Mouse (Mus musculus): ENCODE data around the gene Tbc1d19. TPM values are rescaled to one million over a fixed set of nuclear protein-coding genes. Genes with fewer than 3 reads are reported as not detected.

Tbc1d19 gene
- total RNA-seq, 2 experiments from 2014 or later: 22.4 to 22.6 TPM

GRCm38 (mm10) chr5:53946747-53947146, 137.3 kb downstream of the Tbc1d19 start:
- intact Hi-C loops (cut with DNase I): no loop called here

GRCm38 (mm10) chr5:53947549-53948183, 138.3 kb downstream of the Tbc1d19 start:
- DNase-seq: no peak

More at GRCm38 (mm10) chr5:53946747-53947146, 137.3 kb downstream of the Tbc1d19 start:
- no peak for DNase-seq

DNA sequence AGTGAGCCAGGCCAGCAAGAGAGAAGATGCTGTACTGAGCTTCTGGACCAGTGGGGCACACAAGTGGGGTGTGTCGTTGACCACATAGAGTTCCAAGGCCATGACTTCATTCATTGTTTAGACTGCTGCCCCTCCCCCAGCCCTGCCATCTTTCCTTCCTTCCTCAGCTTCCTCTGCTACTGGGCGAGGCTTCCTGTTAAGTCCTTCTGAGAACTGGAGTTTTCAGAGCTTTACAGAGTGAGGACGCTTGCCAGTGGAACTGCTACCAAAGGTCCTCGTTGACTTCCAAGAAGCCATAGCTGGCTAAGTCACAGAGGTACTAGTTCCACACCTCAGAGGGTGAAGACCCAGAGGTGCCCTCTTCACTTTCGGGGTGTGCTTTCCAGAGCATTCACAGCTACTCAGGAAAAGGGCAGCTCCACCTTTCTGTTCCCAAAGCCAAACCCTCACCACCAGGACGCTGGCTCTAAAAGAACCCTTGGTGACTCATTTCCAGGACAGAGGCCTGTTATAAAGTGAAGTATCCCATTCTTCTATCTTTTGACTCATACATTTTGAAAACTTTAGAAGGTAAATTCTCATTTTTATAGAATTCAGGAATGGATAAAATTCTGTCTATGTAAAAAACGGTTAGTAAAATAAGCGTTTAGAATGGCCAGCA, 139.3 kb downstream of the Tbc1d19 start:
- peak; percentile 73 to 77 for DNase-seq
- intact Hi-C loops (cut with DNase I): loop anchor here (1.0 to 2.0 kb wide), 2 partner anchors 14 to 76 kb away; no protein-coding TSS in a partner anchor

More at GRCm38 (mm10) chr5:53947549-53948183, 138.3 kb downstream of the Tbc1d19 start:
- intact Hi-C loops (cut with DNase I): loop anchor here (1.0 to 2.0 kb wide), 2 partner anchors 13 to 75 kb away; no protein-coding TSS in a partner anchor

DNA sequence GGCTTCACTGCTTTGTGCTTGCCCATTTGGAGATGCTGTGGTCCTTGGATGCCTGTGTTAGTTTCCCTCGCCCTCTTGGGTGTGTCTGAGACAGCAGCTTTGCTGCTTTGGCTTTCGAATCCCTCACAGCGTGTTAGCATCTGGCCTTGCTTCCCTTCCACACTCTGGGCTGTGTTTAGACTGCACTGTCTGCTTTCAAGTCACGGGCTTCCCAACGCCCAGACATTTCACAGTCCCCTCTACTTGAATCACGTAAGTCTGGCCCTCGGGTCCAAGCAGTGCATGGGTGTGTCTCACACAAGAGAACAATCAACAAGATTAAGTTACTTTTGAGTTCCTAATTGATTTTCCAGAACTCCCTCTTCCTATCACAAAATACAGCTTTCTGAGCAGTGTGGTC, 140.8 kb downstream of the Tbc1d19 start:
- intact Hi-C loops (cut with DNase I): loop anchor here (2.0 kb wide), 1 partner anchor 49 kb away; the partner anchor contains the start of gene Stim2
- peak in 1 of 2 experiments; percentile 62 for DNase-seq

DNA sequence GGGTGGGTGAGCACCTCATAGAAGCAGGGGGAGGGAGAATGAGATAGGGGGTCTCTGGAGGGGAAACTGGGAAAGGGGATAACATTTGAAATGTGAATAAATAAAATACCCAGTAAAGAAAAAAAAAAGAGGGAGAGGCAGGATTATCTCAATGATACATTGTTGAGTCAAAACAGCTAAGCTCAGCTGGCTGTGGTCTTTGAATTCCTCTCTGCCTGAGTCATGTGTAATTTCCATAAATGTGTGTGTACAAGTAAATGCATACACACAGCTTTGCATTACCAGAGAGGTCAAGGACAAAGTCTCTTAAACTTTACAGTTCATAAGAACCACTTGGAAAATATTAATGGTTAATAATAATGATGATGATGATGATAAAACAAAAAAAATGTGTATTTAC, 143.8 kb downstream of the Tbc1d19 start:
- intact Hi-C loops (cut with DNase I): no loop called here
- DNase-seq: no peak

Other genes with a start within 250 kb of the Tbc1d19 start
- not detected for gene Cckar, start 101.9 kb upstream of the Tbc1d19 start, total RNA-seq (2021)
- 10 to 100 TPM; 24.8 to 27.2 TPM for gene Stim2, start 188.9 kb downstream of the Tbc1d19 start, total RNA-seq (2021)

Data from heart, postnatal 10 days (tissue).